Mouse (Mus musculus): Measurements from ENCODE around the gene Crxos. TPM values are rescaled to one million over a fixed set of nuclear protein-coding genes. Genes with fewer than 3 reads are reported as not detected.
A peak's percentile ranks its signal among the peaks of the same experiment; 100 is the strongest.
"Not testable (repeated sequence)": the region's sequence is repeated elsewhere in the genome, so short reads cannot be mapped to it uniquely, and the experiment has no call there.

The Crxos gene
- total RNA-seq (2017), result not detected in 3 replicates

DNA sequence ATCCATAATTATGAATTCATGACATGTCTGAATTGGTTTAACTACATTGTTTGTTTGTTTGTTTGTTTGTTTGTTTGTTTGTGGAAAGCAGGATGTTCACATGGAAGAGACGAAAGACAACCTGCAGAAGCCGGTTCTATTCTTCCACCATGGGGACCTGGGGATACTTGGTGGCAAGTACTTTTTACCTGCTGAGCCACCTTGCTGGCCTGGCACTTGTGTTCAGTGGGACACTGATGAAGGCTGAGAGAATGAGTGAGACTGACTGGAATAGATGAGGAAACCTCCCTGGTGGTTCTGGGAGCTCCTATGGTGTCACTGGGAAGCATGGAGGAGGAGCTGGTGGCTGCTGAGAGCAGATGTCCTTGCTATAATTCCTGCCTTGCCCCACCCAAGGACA, at the start of gene Crxos:
Gene Crxos (plus strand): TSS at position 301 of the 400 bp plus-strand sequence.
- ATAC-seq (replicated peaks; ENCODE audit: insufficient number of reproducible peaks, low FRiP score, low TSS enrichment, poor library complexity, severe bottlenecking), result no peak

DNA sequence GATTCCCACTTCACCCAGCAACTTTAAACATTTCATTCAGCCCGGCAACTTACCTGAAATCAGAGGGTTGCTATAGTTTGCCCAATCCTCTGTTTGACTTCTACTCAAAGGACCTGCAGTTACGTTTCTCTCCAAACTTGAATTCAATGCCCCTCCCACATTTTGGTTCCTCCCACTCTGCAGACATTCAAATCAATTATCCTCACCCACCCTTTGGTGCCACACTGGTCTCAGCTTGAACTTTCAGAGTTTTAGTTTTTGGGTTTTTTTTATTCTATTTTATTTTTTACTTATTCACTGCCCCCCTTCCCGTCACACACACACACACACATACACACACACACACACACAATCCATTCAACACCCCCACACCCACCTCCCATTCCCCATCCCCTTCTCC, 42.8 kb upstream of the Crxos start, which contains the start of gene Obox6:
Gene Obox6 (minus strand): TSS at position 101 of the 400 bp plus-strand sequence.
- ATAC-seq (replicated peaks; ENCODE audit: insufficient number of reproducible peaks, low FRiP score, low TSS enrichment, poor library complexity, severe bottlenecking), result no peak

DNA sequence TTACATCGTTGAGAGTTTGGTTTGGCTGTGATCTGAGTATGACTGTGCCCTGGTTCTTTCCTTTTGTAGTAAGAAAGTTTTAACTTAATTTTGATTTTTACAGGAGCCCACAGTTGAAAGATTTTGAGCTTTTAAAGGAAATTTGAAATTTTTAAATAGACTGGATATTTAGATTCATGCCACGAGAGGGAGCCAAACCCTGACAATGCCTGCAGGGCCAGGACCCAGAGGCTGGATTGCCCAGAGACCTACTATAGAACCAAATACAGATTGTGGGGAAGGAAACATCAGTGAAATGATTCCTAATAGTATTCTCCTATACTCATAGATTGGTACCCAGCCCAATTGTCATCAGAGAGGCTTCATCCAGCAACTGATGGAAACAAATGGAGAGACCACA, 22.8 kb upstream of the Crxos start:
- no peak for ATAC-seq (replicated peaks; ENCODE audit: insufficient number of reproducible peaks, low FRiP score, low TSS enrichment, poor library complexity, severe bottlenecking)

DNA sequence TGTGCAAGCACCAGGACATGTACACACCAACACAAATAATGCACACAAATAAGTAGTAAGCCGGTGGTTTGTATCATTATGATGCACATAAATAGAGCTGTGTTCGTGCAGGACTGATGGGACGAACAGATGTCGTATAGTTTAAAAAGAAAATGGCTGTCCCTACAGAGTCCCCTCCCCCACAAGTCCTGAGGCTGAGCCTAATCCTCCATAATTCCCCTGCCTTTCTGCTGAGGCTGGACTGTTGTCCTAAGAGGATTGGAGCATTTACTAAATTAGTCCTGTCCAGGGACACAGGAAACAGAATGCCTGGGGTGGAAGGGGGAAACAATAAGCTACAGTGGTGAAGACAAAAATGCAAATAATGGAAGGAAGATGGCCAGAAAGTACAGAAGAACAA, 18.3 kb upstream of the Crxos start:
- ATAC-seq (replicated peaks; ENCODE audit: insufficient number of reproducible peaks, low FRiP score, low TSS enrichment, poor library complexity, severe bottlenecking), result no peak

DNA sequence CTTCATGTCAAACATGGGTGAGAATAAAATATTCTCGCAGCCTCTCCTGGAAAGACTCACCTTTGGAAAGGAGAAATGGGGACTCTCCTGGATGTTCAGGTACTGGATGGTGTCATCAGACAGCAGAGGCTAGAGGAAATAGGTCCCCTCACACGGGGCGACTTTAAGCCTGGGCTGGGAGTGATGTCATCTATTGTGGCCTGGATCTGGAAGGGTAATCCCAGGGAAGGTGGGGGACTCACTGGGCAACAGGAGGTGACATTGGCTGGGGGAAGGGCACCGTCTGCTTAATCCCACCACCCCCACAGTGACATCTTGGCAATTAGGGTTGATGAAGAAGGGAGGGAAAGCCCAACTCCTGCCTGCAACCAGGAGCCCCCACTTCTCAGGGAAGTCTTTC, 2.7 kb upstream of the Crxos start, which contains the start of gene Crx:
Gene Crx (minus strand): TSS at position 213 of the 400 bp plus-strand sequence.
- no peak for ATAC-seq (replicated peaks; ENCODE audit: insufficient number of reproducible peaks, low FRiP score, low TSS enrichment, poor library complexity, severe bottlenecking)

DNA sequence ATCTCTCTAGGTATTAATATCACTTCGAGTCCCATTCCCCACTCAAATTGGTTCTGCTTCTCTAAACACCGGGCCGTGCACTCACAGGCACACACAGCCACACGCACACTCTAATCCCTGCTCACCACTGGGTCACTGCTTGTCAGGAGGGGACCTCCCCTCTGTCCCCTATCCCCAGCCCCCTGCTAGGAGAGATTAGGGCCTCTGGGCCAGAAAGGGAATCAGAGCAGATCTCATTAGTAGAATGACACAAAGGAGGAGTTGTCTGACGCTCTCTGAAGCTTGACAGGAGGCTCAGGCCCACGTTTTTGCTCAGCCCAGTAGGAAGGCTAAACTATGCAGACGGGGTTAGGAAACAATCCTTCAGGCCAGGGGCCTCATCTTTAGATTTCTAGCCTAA, 1.0 kb upstream of the Crxos start:
- no peak for ATAC-seq (replicated peaks; ENCODE audit: insufficient number of reproducible peaks, low FRiP score, low TSS enrichment, poor library complexity, severe bottlenecking)

DNA sequence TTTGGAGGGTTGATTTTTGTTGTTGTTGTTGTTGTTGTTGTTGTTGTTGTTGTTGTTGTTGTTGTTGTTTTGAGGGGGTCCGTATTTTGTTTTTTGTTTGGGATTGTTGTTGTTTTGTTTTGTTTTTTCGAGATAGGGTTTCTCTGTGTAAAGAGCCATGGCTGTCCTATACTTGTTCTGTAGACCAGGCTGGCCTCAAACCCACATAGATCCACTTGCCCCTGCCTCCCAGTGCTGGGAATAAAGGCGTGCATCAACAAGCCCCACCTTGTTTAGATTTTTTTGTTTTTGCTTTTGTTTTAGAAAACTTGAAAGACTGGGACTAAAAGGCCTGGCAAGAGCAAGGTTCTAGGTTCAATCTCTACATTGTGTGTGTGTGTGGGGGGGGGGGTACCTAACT, 586 bp upstream of the Crxos start:
- ATAC-seq (replicated peaks; ENCODE audit: insufficient number of reproducible peaks, low FRiP score, low TSS enrichment, poor library complexity, severe bottlenecking), result no peak

DNA sequence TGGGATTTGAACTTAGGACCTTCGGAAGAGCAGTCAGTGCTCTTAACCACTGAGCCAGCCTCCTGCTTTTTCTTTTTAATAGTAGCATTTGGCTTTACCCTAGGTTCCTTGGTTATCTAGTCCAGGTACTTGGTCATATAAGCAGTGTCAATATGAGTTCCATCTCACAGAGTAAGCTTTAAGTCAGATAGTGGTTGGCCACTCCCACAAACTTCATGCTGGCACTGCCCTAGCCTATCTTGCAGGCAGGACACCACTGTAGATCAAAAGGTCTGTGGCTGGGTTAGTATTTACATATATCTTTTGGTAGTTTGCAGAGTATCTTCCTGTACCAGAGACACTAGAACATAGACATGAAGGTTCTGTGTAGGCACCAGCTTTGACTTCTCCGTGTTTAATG, 1.7 kb downstream of the Crxos start:
- ATAC-seq (replicated peaks; ENCODE audit: insufficient number of reproducible peaks, low FRiP score, low TSS enrichment, poor library complexity, severe bottlenecking), result no peak

DNA sequence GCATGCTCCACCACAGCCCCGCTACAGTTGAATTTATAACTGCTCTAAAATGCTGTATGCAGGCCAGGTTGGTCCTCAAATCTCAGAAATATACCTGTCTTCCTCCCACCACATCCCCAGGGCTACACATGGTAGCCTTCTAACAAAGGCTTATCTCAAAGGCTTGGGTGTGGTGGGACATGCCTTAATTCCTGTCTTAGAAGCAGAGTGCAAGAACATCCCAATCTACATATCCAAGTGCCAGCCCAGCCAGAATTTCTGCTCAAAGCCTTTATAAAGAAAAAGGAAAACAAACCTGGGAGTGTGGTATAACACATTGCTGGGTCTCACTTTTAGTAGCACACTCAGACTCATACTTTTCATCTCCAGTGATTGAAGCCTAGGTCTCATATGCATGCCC, 11.8 kb downstream of the Crxos start:
- no peak for ATAC-seq (replicated peaks; ENCODE audit: insufficient number of reproducible peaks, low FRiP score, low TSS enrichment, poor library complexity, severe bottlenecking)

DNA sequence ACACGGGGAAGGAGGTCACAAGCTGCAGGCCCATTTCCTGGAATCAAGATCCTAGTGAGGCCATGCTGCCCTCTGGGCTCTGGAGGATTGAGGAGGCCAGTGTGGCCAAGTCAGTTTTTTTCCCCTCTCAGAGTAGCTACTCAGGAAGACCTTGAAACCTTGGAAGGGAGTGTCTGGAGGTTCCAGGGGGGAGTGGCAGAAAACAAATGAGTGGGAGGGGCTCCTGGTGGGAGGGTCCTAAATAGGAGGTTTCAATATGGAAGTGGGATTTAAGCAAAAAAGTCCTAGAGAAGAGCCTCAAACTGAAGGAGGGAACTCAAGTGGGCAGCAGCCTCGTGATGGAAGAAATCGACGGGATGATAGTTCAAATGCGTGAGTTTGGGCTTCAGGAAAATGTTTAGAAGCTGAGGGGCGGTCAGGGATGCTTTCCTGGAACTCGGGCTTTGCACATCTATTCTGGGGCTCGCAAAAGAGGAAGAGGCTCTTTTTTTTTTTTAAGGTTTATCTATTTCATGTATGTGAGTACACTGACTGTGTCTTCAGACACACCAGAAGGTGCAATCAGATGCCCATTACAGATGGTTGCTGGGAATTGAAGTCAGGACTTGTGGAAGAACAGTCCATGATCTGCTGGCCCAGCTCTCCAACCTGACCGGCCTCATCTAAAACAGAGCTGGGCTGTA, 19.1 kb downstream of the Crxos start:
- no peak for ATAC-seq (replicated peaks; ENCODE audit: insufficient number of reproducible peaks, low FRiP score, low TSS enrichment, poor library complexity, severe bottlenecking)

DNA sequence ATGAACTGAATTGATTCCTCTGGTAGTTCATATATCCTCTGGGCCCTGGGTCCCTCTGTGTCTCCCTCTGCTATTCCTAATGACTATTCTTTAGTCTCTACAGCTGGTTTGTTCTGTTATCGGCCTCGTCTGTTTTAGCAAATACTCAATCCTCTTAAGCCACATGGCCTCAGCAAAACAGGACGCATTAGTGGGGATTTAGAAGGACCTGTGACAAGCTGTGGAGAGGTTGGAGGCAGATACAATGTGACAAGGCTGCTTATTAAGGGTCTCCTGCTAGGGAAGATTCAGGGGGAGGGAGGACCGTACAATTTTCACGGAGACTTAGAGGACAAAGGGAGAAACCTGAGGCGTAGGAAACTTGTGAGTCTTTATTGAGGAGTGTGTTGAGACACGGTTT, 23.4 kb downstream of the Crxos start:
- ATAC-seq (replicated peaks; ENCODE audit: insufficient number of reproducible peaks, low FRiP score, low TSS enrichment, poor library complexity, severe bottlenecking), result no peak

DNA sequence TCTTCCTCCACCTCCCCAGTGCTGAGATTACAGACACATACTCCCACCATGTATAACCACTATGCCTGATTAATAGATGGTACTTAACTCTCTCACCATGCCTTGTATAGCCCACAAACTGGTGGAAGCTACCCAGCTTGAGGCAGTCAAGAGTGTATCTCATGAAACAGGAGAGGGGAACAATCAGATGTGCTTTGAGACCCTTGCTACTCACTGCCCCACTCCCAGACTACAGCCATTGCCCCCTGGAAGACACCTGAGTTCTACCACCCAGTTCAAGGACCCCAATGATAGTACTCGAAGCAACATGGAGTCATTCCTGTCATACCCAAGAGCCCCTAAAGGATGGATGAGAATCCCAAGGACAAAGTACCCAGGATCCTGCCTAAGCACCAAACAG, 24.2 kb downstream of the Crxos start:
- ATAC-seq (replicated peaks; ENCODE audit: insufficient number of reproducible peaks, low FRiP score, low TSS enrichment, poor library complexity, severe bottlenecking), result no peak

DNA sequence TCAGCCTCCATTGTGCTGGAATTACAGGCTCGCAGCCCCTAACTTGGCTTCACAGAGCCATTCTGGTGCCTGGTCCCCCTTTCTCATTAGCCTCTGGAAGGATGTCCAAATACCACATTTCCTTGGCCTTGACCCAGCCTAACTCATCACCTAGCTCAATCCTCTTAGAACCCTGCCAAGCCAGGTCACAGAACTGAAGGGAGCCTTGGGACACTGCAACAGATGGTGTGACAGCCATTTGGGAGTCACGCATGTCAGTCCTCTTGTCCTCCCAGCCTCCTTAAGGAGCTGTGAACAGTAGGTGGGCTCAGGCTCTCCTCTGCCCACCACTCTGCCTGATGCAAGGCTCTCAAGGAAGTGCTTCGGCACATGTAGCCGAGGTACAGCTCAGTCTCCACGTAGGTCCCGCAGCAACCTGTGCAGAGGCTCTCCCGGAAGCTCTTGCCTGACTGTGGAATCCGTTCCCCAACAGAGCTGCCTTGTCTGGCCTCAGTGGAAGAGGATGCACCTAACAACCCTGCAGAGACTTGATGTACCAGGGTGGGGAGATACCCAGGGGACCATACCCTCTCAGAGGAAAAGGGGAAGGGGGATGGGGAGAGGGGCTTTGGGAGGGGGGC, 25.7 kb downstream of the Crxos start:
- ATAC-seq (replicated peaks; ENCODE audit: insufficient number of reproducible peaks, low FRiP score, low TSS enrichment, poor library complexity, severe bottlenecking), result no peak

DNA sequence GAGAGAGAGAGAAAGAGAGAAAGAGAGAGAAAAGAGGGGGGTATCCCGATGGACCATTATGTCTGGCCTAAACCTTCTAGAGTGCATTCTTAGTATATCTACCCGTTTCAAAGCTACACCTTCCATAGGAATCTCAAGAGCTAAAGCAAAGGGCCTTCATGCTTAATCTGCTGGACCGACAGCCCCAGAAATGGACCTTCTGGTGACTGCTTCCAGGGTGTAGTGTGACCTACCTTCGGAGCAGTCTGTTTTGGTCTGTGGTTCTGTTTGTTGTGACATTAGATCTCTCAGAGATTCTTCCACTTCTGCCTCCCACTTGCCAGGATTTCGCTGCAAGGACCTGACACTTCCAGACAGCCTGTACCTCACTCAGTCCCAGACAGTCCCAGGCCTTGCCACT, 28.1 kb downstream of the Crxos start:
- ATAC-seq (replicated peaks; ENCODE audit: insufficient number of reproducible peaks, low FRiP score, low TSS enrichment, poor library complexity, severe bottlenecking), result no peak

DNA sequence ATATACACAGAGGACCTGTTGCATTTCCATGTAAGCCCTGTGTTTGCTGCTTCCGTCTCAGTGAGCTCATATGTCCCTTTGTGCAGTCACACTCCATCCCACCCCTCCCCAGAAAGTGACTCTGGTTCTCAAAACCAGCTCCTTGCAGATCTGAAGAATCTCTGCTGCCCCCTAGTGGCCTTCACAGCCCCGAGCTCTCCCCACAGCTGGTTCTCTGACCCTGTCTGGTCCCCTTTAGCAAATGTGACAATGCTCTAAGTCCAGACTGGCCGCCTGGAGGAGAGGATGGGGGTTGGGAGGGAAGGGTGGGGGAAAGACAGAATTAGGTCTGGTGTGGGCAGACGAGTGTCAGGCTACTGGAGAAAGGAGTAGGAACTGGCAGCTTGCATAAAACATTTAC, 29.8 kb downstream of the Crxos start:
- peak; percentile 46; the same call in 1 of the 2 replicates for ATAC-seq (replicated peaks; ENCODE audit: insufficient number of reproducible peaks, low FRiP score, low TSS enrichment, poor library complexity, severe bottlenecking)

DNA sequence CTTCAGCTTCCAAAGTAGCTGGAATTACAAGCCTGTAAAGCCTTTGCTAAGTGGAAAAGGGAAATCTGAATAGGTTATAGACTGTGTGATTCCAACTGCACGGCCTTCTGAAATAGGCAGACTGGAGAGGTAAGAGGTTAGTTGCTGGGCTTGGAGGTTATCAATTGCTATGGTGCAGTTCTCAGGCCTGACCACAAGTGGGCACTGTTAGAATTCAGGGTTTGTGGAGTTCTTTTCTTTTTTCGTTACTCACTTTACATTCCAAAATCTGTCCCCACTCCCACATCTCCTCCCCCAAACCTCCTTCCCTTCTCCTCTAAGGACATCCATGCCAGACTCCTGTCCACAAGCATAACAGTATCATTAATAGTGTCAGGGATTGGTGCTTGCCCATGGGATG, 31.8 kb downstream of the Crxos start:
- peak; percentile 76 for ATAC-seq (replicated peaks; ENCODE audit: insufficient number of reproducible peaks, low FRiP score, low TSS enrichment, poor library complexity, severe bottlenecking)

DNA sequence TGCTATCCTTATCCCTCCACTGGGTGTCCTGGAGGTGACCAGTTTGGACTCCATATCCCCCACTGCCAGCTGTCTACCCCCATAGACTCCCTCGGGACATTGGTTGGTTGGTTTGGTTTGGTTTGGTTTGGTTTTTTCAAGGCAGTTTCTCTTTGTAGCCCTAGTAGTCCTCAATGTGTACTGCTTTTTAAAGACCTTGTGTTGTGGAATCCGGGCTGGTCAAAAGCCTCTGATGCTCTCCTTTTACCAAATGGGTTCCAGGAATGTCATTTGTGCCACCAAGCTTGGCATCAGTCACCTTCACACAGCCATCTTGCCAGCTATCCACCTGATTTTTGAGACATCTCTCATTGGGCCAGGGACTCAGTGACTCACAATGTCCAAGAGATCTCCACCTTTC, 32.3 kb downstream of the Crxos start:
- ATAC-seq (replicated peaks; ENCODE audit: insufficient number of reproducible peaks, low FRiP score, low TSS enrichment, poor library complexity, severe bottlenecking), result no peak

DNA sequence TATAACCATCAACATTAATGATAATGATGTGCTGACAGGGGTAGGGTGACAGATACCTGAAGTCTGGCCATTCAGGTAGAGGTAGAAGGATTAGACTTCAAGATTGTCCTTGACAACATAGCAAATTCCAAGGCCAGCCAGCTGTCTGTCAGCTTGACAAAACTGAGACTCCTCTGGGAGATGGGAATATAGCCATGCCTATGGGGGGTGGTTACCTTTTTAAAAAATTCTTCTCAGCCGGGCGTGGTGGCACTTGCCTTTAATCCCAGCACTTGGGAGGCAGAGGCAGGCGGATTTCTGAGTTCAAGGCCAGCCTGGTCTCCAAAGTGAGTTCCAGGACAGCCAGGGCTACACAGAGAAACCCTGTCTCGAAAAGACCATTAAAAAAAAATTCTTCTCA, 33.3 kb downstream of the Crxos start:
- not testable (repeated sequence) for ATAC-seq (replicated peaks; ENCODE audit: insufficient number of reproducible peaks, low FRiP score, low TSS enrichment, poor library complexity, severe bottlenecking)

DNA sequence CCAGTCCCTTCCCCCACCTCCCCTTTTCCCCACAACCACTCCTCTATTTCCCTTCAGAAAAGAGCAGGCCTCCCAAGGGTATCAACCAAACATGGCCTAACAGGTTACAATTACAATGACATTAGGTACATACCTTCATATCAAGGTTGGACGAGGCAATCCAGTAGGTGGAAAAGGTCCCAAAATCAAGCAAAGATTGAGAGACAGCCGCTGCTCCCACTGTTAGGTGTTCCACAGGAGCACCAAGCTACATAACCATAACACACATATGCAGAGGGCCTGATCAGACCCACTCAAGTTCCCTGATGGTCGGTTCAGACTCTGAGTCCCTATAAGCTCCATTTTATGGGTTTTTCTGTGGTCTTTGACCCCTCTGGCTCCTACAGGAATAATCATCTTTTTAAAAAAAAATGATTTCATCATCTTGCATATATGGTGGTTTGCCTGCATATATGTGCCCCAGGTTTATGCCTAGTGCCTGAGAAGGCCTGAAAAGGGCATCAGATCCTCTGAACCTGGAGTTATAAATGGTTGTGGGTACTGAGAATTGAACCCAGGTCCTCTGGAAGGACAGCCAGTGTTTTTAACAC, 33.8 kb downstream of the Crxos start:
- ATAC-seq (replicated peaks; ENCODE audit: insufficient number of reproducible peaks, low FRiP score, low TSS enrichment, poor library complexity, severe bottlenecking), result no peak

DNA sequence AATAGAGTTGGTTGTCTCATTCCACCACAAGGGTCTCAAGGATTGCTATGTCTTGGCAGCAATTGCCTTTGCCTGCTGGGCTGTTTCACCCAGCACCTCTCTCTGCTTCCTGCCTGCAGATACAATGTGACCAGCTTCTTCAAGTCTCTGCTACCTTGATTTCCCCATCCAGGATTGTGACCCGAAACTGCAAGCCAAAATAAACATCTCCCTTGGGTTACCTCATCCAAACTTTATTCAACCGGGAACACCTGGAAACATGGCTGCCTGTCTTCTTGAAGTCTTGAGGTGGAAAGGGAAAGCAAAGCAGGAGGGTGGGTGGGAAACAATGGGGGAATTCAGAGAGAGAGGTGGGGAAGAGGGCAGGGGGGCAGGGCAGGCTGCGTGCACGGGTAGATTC, 34.6 kb downstream of the Crxos start:
- ATAC-seq (replicated peaks; ENCODE audit: insufficient number of reproducible peaks, low FRiP score, low TSS enrichment, poor library complexity, severe bottlenecking), result no peak

All from monocyte, adult 5-6 weeks (primary cell).